Mouse (Mus musculus) CD4-positive naive resting alpha-beta T cell, adult 76 days (primary cell): ENCODE results near the gene Olfr661. TPM values are rescaled to one million over a fixed set of nuclear protein-coding genes. Genes with fewer than 3 reads are reported as not detected.

Source experiments
- total RNA-seq: library from RNA; stranded (reverse); gene quantifications from one replicate; pipeline ENCODE4 v1.2.4, GENCODE M21; 2023

Gene Olfr661
- not detected for total RNA-seq

GRCm38 (mm10) chr7:104686201-104686600, at the start of gene Olfr661:
Olfr661 (plus strand) TSS chr7:104686501.

GRCm38 (mm10) chr7:104646841-104647482, 39.3 kb upstream of the Olfr661 start, which contains the start of gene Olfr658:
Olfr658 (minus strand) TSS chr7:104647305.

GRCm38 (mm10) chr7:104666453-104666852, 19.8 kb upstream of the Olfr661 start, which contains the start of gene Olfr659:
Olfr659 (plus strand) TSS chr7:104666753.

Other genes with a start within 250 kb of the Olfr661 start
- gene Trim30a, start 221.3 kb upstream of the Olfr661 start, total RNA-seq, result 61.9 TPM
- gene Trim30d, start 178.7 kb upstream of the Olfr661 start, total RNA-seq, result 12.1 TPM
- not detected for gene Olfr651, start 136.4 kb upstream of the Olfr661 start, total RNA-seq
- gene Olfr652, start 125.6 kb upstream of the Olfr661 start, total RNA-seq, result not detected
- gene Olfr653, start 109.2 kb upstream of the Olfr661 start, total RNA-seq, result not detected
- gene Olfr654, start 99.5 kb upstream of the Olfr661 start, total RNA-seq, result not detected
- not detected for gene Olfr655, start 84.7 kb upstream of the Olfr661 start, total RNA-seq
- gene Olfr656, start 72.5 kb upstream of the Olfr661 start, total RNA-seq, result not detected
- not detected for gene Olfr657, start 61.7 kb upstream of the Olfr661 start, total RNA-seq
- 0.18 TPM for gene Olfr658, start 39.2 kb upstream of the Olfr661 start, total RNA-seq
- gene Olfr659, start 19.7 kb upstream of the Olfr661 start, total RNA-seq, result not detected
- gene Usp17le, start 91.0 kb downstream of the Olfr661 start, total RNA-seq, result not detected
- gene Usp17lb, start 156.1 kb downstream of the Olfr661 start, total RNA-seq, result not detected
- not detected for gene Usp17la, start 170.5 kb downstream of the Olfr661 start, total RNA-seq
- gene Olfr665, start 191.5 kb downstream of the Olfr661 start, total RNA-seq, result not detected
- gene Olfr666, start 209.5 kb downstream of the Olfr661 start, total RNA-seq, result not detected
- gene Olfr667, start 235.0 kb downstream of the Olfr661 start, total RNA-seq, result not detected
- gene Olfr668, start 241.6 kb downstream of the Olfr661 start, total RNA-seq, result not detected
- not detected for gene Olfr669, start 247.7 kb downstream of the Olfr661 start, total RNA-seq